Mouse (Mus musculus) erythroblast, embryonic 14.5 days (primary cell): ENCODE results near the gene Epn1. TPM values are rescaled to one million over a fixed set of nuclear protein-coding genes. Genes with fewer than 3 reads are reported as not detected.

Source experiments
- H3K27me3 ChIP-seq: 2 replicates; pipeline ENCODE4 v1.6.1; 2012; ENCODE audit warnings: inconsistent platforms; ENCODE audit not compliant: control insufficient read depth
- H3K36me3 ChIP-seq: 2 replicates; pipeline ENCODE4 v1.6.1; 2012; ENCODE audit warnings: mild to moderate bottlenecking, inconsistent platforms; ENCODE audit not compliant: control insufficient read depth
- H3K4me1 ChIP-seq: 2 replicates; pipeline ENCODE4 v1.6.1; 2012; ENCODE audit warnings: inconsistent platforms; ENCODE audit not compliant: control insufficient read depth
- H3K4me3 ChIP-seq: replicated peaks from 2 replicates; pipeline ENCODE3; 2012; ENCODE audit warnings: moderate library complexity, mild to moderate bottlenecking, inconsistent platforms
- H3K9me3 ChIP-seq: 2 replicates; pipeline ENCODE4 v1.6.1; 2012; ENCODE audit warnings: low read length, inconsistent platforms, mixed read lengths; ENCODE audit not compliant: control insufficient read depth
- GATA1 ChIP-seq: IDR thresholded peaks from 2 replicates; pipeline ENCODE4 v1.6.1; 2012; ENCODE audit warnings: low read length, inconsistent platforms, mixed read lengths
- TAL1 ChIP-seq: IDR thresholded peaks from 3 replicates; pipeline ENCODE4 v1.6.1; 2012; ENCODE audit warnings: low read length, inconsistent platforms, mixed read lengths
- polyA plus RNA-seq: library from polyadenylated mRNA; stranded (reverse); fragments of >175 nt; gene quantifications from 2 replicates; pipeline ENCODE4 v1.2.3, GENCODE M21; 2012

Gene Epn1
- polyA plus RNA-seq, 1 experiment: 227 TPM

- H3K4me3 ChIP-seq: no peak overlapping the region
- H3K4me1 ChIP-seq: peaks cover 1% of the 10 kb centered on the region; the same call in 1 of the 2 replicates
- TF ChIP-seq TAL1: no peak
- TF ChIP-seq GATA1: no peak
- no peaks in the 10 kb centered on the region for H3K9me3 ChIP-seq
- H3K27me3 ChIP-seq: no peaks in the 10 kb centered on the region
- peaks cover 37% of the 10 kb centered on the region for H3K36me3 ChIP-seq
Observed at GRCm38 (mm10) chr7:5101066-5101663, 21.1 kb downstream of the Epn1 start.

- TF ChIP-seq GATA1: no peak
- TF ChIP-seq TAL1: no peak
- H3K4me3 ChIP-seq: no peak overlapping the region
Observed at GRCm38 (mm10) chr7:5102564-5102963, 22.5 kb downstream of the Epn1 start.

GRCm38 (mm10) chr7:5108272-5108671 lies 28.2 kb downstream of the Epn1 start:
- Histone ChIP-seq H3K4me3 (no peak overlapping the region), H3K4me1 (no peaks in the 10 kb centered on the region), H3K27me3 (no peaks in the 10 kb centered on the region), H3K36me3 (no peaks in the 10 kb centered on the region), H3K9me3 (peaks cover 3% of the 10 kb centered on the region)
- TF ChIP-seq TAL1: no peak
- no peak for TF ChIP-seq GATA1

More at GRCm38 (mm10) chr7:5102564-5102963, 22.5 kb downstream of the Epn1 start:
- Histone ChIP-seq H3K9me3 (no peaks in the 10 kb centered on the region), H3K36me3 (peaks cover 23% of the 10 kb centered on the region), H3K27me3 (no peaks in the 10 kb centered on the region), H3K4me1 (peaks cover 1% of the 10 kb centered on the region; the same call in 1 of the 2 replicates)

DNA sequence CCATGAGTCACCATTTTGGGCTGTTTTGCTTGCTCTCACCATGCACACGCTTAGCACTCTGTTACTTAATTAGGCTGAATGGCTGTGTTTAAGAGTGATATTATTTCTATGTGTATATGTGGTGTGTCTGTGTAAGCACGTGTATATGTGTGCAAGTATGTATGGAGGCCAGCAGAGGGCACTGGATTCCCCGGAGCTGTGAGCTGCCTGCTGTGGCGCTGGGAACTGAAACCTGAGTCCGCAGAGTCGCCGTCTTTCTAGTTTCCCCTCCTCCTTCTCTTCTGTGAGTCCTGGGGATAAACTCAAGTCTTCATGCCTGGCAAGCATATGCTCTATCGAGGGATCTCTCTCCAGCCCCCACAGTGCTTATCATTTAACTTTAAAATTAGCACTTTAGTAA lies 29.3 kb downstream of the Epn1 start:
- TF ChIP-seq TAL1 (no peak), GATA1 (no peak)
- Histone ChIP-seq H3K4me3 (no peak overlapping the region), H3K9me3 (peaks cover 3% of the 10 kb centered on the region), H3K27me3 (no peaks in the 10 kb centered on the region), H3K4me1 (no peaks in the 10 kb centered on the region), H3K36me3 (no peaks in the 10 kb centered on the region)

GRCm38 (mm10) chr7:5112701-5113100 lies 32.7 kb downstream of the Epn1 start:
- H3K4me1 ChIP-seq: no peaks in the 10 kb centered on the region
- TF ChIP-seq GATA1: no peak
- no peak for TF ChIP-seq TAL1
- H3K9me3 ChIP-seq: peaks cover 3% of the 10 kb centered on the region
- H3K4me3 ChIP-seq: no peak overlapping the region
- no peaks in the 10 kb centered on the region for H3K36me3 ChIP-seq
- H3K27me3 ChIP-seq: no peaks in the 10 kb centered on the region

- Histone ChIP-seq H3K4me1 (no peaks in the 10 kb centered on the region), H3K27me3 (no peaks in the 10 kb centered on the region; the same call in 1 of the 2 replicates), H3K36me3 (no peaks in the 10 kb centered on the region), H3K9me3 (no peaks in the 10 kb centered on the region), H3K4me3 (no peak within 1 kb of the TSS)
- no peak for TF ChIP-seq GATA1
- no peak for TF ChIP-seq TAL1
Observed at GRCm38 (mm10) chr7:5116850-5117249, 36.8 kb downstream of the Epn1 start, which contains the start of gene Rfpl4. Gene Rfpl4 (minus strand): TSS chr7:5116950.

GRCm38 (mm10) chr7:5125078-5125477 lies 45.0 kb downstream of the Epn1 start:
- Histone ChIP-seq H3K4me3 (no peak overlapping the region), H3K9me3 (no peaks in the 10 kb centered on the region), H3K4me1 (peaks cover 7% of the 10 kb centered on the region), H3K36me3 (no peaks in the 10 kb centered on the region), H3K27me3 (peaks cover 10% of the 10 kb centered on the region)
- TF ChIP-seq GATA1: no peak
- no peak for TF ChIP-seq TAL1

DNA sequence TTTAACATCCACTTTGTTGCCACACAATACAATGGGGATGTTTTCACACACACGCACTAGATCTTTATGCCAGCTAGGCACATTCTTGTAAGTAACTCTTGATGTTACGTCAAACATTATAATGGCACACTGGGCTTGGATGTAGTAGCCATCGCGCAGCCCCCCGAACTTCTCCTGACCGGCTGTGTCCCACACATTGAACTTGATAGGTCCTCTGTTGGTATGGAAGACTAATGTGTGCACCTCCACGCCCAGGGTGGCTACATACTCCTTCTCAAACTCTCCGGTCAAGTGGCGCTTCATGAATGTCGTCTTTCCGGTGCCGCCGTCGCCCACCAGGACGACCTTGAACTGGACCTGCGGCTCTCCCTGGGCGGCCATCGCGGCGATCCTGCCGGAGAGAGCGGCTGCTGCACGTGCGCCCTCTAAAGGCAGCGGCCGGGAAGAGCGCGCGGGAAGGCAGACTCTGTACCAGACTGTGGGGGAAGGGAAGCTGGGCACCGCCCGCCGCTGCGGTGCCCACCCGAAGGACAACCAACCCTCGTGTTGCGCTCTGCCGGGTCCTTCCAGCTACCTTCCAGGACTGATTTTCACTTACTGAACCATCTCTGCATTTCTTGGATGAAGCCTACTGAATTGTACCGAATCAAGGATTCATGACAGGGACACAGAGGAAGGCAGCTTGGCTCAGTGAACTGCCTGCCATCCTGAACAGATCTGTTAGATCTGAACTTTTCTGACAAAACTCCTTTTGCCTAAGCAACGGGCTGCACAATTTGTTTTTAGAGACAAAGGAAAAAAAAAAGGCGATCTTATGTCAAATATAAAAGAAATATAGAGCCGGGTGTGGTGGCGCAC lies 45.7 kb downstream of the Epn1 start, which contains the start of gene Rasl2-9:
Gene Rasl2-9 (minus strand): TSS at position 402 of the 858 bp plus-strand sequence.
- Histone ChIP-seq H3K9me3 (no peaks in the 10 kb centered on the region), H3K4me1 (peaks cover 7% of the 10 kb centered on the region), H3K36me3 (no peaks in the 10 kb centered on the region), H3K4me3 (peak within 1 kb of the TSS; percentile 31), H3K27me3 (peaks cover 10% of the 10 kb centered on the region)
- TF ChIP-seq TAL1 (no peak), GATA1 (no peak)

Other genes starting within 250 kb of the Epn1 start
- gene Shisa7, start 235.5 kb upstream of the Epn1 start, polyA plus RNA-seq: not detected in 2 replicates
- 0.15 TPM in 1 of 2 replicates, not detected in the other for gene Isoc2b, start 210.0 kb upstream of the Epn1 start, polyA plus RNA-seq
- gene Isoc2a, start 203.1 kb upstream of the Epn1 start, polyA plus RNA-seq: 1.3 and 2.4 TPM in 2 replicates
- 0.05 TPM in 1 of 2 replicates, not detected in the other for gene Gm36210, start 173.7 kb upstream of the Epn1 start, polyA plus RNA-seq
- 8.5 and 8.9 TPM in 2 replicates for gene Zfp628, start 165.0 kb upstream of the Epn1 start, polyA plus RNA-seq
- gene Nat14, start 158.2 kb upstream of the Epn1 start, polyA plus RNA-seq: 0.38 and 0.51 TPM in 2 replicates
- not detected in 2 replicates for gene Ssc5d, start 154.4 kb upstream of the Epn1 start, polyA plus RNA-seq
- not detected in 2 replicates for gene Sbk2, start 115.8 kb upstream of the Epn1 start, polyA plus RNA-seq
- gene Sbk3, start 109.1 kb upstream of the Epn1 start, polyA plus RNA-seq: not detected in 2 replicates
- gene Zfp579, start 84.1 kb upstream of the Epn1 start, polyA plus RNA-seq: 0.15 and 0.37 TPM in 2 replicates
- gene Zfp524, start 65.8 kb upstream of the Epn1 start, polyA plus RNA-seq: 6.2 and 8.1 TPM in 2 replicates
- gene Fiz1, start 65.5 kb upstream of the Epn1 start, polyA plus RNA-seq: 3.5 and 6.0 TPM in 2 replicates
- not detected in 2 replicates for gene Gm44973, start 64.7 kb upstream of the Epn1 start, polyA plus RNA-seq
- 1.7 and 1.8 TPM in 2 replicates for gene Zfp865, start 59.9 kb upstream of the Epn1 start, polyA plus RNA-seq
- gene Ccdc106, start 59.7 kb upstream of the Epn1 start, polyA plus RNA-seq: 0.06 TPM in 1 of 2 replicates, not detected in the other
- gene 4632433K11Rik, start 46.1 kb upstream of the Epn1 start, polyA plus RNA-seq: not detected in 2 replicates
- gene Zfp784, start 41.8 kb upstream of the Epn1 start, polyA plus RNA-seq: 0.06 and 0.09 TPM in 2 replicates
- 0.10 and 0.26 TPM in 2 replicates for gene Zfp580, start 28.7 kb upstream of the Epn1 start, polyA plus RNA-seq
- gene U2af2, start 18.1 kb upstream of the Epn1 start, polyA plus RNA-seq: 43.1 and 44.9 TPM in 2 replicates
- not detected in 2 replicates for gene Rfpl4, start 36.7 kb downstream of the Epn1 start, polyA plus RNA-seq
- gene Rasl2-9, start 45.7 kb downstream of the Epn1 start, polyA plus RNA-seq: not detected in 2 replicates
- under 0.01 and 0.01 TPM in 2 replicates for gene Vmn1r55, start 69.4 kb downstream of the Epn1 start, polyA plus RNA-seq
- gene Vmn1r56, start 116.5 kb downstream of the Epn1 start, polyA plus RNA-seq: not detected in 2 replicates
- gene Vmn1r57, start 138.3 kb downstream of the Epn1 start, polyA plus RNA-seq: not detected in 2 replicates